Mouse (Mus musculus): ENCODE data around the gene Plbd2.

Plbd2 gene

DNA sequence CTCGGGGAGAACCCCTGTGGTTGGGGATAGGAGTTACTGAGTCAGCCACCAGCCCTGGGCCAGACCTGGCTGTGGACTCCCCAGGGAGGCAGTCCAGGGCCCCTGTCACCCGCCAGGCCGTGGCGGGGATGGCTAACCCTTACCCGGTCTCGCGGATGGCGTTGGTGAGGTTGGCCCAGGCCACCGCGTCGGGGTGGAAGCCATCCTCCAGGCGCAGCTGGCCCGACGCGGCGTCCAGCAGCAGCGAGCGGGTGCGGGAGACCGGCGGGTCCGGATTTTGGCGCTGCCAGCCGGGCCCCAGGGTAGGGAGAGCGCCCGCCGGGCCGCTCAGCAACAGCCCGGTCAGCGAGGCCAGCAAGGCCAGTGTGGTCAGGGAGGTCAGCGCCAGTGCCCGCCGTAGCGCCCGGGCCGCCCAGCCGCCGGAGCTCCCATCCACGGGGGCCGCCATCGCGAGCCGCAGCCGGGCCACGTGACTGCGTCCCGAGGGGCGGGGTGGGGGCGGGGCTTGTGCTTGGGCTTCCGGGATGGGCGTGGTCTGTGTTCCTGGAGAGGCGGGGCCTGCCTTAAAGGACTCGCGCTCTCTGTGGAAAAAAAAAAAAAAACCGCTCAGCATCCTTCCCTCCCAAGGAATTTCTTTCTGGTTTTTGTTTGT is at the start of gene Plbd2:
Plbd2 (minus strand) TSS at position 482 of the 652 bp plus-strand sequence.
- DNase-seq: peak; percentile 61

DNA sequence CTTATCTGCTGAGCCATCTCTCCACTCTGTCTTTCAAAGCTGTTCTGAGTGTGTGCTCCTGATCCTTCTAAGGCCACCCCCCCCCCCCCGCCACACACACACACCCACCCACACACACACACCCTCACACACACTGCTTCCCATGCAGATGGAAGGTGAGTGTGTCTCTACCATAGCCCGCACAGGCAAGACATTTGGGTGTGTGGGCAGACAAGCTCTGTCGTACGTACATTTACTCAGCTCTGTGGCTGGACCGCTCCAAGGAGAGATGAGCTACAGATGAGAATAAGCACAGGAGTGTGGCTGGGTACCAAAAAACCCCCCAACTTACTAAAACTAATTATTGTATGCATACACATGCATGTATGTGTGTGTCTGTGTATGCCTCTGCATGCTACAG is 47.2 kb upstream of the Plbd2 start:
- no peak for DNase-seq

DNA sequence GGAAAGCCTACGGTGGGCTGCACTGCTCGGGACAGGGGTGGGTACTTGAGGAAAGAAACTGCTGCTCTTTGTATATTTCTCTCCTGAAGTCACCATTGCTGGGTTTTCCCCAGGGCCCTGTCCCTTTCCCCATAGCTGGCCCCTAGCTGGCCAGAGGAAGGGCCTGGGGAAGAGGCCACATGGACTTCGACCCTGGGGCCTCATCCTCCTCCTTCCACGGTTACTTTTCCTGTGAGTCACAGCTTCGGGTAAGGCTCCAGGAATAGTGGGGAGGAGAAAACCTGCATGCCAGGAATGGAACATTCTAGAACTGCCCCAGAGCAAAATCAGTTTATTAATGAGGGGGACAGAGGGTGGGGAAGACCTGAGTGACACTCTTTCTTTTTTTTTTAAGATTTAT is 46.7 kb upstream of the Plbd2 start:
- peak; percentile 65 for DNase-seq

GRCm38 (mm10) chr5:120548236-120548850 is 44.9 kb upstream of the Plbd2 start:
- no peak for DNase-seq

DNA sequence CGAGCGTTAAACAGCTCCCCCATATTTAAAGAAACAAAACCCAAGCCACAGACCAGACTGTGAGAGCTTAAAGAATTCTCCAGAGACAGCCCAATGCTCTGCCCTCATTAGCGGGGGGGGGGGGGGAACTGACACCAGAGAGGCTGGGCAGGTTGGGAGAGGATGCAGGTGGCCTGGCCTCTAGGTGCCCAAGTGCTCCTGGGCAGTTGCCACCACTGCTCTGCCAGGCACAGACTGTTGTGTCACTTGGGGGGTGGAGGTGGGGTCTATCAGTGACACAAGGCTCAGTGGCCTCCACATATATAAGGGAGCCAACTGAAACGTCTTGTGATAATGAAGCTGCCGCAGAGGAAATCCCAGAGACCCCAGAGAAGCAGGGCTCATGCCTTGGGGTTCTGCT is 33.2 kb upstream of the Plbd2 start:
- DNase-seq: no peak

DNA sequence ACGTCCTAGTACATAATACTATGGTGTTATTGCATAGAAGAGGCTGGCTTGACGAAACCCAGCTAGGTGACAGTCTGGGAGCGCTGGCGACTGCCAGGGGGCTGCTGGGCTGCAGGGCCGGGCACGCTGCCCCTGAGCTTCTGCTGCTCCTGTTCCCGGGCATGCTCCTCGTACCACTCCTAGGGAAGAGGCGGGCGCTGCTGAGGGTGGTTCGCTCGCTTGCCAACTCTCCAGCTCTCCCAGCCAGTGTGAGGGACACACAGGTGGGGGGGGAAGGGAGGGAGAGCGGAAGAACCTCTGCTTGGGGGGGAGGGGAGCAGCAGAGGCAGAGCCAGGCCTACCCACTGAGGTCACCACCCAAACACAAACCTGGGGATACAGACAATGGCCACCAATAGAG is 32.6 kb upstream of the Plbd2 start:
- peak; percentile 35 for DNase-seq

- no peak for DNase-seq
Observed at GRCm38 (mm10) chr5:120534686-120535075, 31.3 kb upstream of the Plbd2 start.

GRCm38 (mm10) chr5:120534071-120534685 is 30.8 kb upstream of the Plbd2 start:
- DNase-seq: no peak

GRCm38 (mm10) chr5:120531631-120532030 is 28.2 kb upstream of the Plbd2 start:
- no peak for DNase-seq

GRCm38 (mm10) chr5:120527296-120527964 is 24.0 kb upstream of the Plbd2 start:
- no peak for DNase-seq

- no peak for DNase-seq
Observed at GRCm38 (mm10) chr5:120526311-120526710, 22.9 kb upstream of the Plbd2 start.

DNA sequence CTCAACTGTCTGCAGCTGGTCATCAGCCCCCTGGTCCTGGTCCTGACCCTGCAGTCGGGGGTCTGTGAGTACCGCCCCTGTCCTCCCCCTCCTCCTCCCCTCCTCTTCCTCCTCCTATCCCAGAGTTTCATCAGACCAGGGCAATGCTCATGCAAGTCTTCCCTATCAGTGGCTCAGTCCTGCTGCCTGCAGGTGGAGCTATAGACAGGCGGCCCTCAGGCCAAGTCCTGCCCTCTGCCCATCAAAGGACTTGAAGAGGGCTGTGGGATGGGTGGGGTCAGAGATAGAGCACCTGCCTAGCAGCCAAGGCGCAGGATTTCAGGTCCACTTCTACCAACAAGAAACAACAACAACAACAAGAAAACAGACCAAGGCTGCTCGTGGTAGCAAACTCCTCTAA is 22.3 kb upstream of the Plbd2 start:
- no peak for DNase-seq

DNA sequence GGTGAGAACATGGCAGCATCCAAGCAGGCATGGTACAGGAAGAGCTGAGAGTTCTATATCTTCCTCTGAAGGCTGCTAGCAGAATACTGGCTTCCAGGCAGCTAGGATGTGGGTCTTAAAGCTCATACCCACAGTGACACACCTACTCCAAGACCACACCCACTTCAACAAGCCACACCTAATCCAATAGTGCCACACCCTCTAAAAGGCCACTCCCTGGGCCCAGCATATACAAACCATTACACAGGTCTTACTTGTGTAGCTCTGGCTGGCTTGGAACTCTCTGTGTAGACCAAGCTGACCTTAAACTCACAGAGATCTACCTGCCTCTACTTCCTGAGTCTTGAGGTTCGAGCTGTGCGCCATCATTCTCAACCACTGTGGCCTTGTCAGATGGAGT is 21.3 kb upstream of the Plbd2 start:
- no peak for DNase-seq

DNA sequence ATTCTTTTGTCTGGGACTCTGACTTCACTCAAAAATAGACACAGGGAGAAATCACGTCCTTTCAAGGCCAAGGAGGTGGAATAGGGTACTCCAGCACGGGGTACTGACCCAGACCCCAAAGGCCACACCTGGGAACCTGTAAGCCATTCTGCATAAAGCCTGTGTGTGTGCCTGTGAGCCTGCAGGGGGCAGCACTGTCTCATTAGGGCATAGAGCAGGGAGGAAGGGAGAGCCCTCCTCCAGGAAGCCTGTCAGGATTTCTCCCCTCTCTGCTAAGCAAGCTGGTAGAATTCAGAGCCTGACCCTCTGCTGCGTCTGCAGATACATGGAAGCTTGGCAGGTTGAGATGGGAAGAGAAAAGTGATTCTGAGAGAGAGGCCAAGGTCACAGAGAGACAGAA is 19.2 kb upstream of the Plbd2 start:
- no peak for DNase-seq

- DNase-seq: peak; percentile 46
Observed at GRCm38 (mm10) chr5:120517552-120517951, 14.1 kb upstream of the Plbd2 start.

GRCm38 (mm10) chr5:120516221-120516984 is 13.0 kb upstream of the Plbd2 start:
- peak; percentile 85 for DNase-seq

GRCm38 (mm10) chr5:120515451-120515850 is 12.0 kb upstream of the Plbd2 start:
- no peak for DNase-seq

- DNase-seq: peak; percentile 29
Observed at GRCm38 (mm10) chr5:120514754-120515153, 11.3 kb upstream of the Plbd2 start.

DNA sequence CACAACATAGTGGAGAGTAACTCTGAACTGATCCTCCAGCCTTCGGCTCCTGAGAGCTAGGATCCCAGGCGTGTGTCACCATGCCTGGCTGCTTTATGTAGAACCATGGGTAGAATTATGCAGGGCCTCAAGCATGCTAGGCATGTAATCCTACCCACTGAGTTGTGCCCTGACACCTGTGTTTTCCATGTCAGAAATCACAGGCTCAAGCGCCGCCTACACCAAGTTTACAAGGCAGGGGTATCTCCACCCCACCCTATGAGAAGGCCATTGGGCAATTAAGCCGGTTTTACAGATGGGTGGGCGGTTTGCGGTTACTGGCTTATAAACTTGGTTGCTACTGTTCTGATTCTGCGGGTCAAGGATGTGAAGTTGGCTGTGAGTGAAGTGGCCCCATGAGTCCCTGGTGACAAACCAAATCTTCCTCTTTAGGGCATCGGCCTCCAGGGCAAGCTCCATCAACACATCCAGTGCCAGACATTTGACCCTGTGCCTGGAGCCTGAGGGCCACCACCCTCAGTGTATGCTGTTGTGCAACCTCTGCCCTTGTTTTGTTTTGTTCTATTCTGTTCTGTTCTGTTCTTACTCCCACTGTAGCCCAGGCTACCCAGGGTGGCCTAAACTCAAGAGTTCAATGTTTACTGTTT is 10.7 kb upstream of the Plbd2 start:
- DNase-seq: no peak

DNA sequence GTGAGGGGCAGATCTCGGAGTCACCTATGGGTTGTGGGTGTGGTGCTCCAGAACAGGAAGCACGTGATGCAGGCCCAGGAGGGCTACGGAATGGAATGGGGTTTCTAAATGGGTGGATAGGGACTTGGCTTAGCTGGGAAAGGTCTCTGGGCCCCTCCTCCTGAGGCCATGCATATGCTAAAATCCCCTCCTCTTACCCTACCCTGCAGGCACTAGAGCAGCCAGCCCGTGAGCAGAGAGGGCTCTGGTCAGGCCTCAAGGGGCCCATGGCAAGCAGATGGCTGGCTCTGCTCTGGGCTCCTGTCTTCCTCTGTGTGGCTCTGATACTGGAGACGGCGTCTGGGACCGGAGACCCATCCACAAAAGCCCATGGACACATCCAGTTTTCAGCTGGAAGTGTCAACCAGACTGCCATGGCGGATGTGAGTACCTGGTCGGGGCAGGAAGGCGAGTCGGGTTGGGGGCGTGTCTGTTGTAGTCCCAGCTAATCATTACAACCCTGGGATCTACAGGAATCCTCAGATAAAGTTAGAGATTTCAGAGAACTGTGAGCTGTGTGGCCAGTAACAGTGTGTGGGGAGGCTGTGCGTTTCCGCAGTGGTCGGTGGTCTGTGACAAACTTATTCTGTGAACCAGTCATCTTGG is 9.6 kb upstream of the Plbd2 start:
- DNase-seq: peak; percentile 39

DNA sequence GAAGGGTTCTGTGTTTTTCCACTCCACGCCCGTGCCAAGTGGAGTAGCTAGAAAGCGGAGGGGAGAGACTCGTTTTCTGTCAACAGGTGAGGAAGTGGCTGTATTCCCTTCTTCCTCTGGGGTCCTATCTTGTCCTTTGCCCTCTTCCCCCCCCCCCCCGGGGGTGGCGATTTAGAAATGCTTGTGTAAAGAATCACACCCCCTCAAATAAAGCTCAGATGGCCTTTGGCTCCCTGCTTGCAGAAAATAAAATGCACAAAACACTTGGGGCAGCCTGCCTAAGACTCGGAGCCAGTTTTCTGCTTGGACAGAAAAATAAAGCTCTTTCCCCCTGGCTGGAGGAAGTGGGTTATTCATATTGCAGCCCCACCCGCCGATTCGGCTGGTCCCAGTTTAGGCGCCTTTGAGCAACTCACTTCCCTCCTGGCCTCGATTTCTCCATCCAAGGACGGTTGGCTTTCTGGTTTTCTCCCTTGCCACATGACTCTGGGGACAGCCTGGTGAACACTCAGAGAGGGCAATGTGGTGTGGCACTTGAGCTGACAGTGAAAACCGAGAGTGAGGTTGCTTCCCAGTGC is 8.3 kb upstream of the Plbd2 start:
- no peak for DNase-seq

Measured in kidney, adult 11 months (tissue).